Mouse (Mus musculus): ENCODE measurements around the gene Olfr688.

GRCm38 (mm10) chr7:105247671-105248070 is 40.2 kb upstream of the Olfr688 start:
- TF ChIP-seq GATA1 (IDR thresholded peaks at IDR 0.05; ENCODE audit: low read length) (no peak), TAL1 (IDR thresholded peaks at IDR 0.05; ENCODE audit: low read length) (no peak)

Data from erythroblast, embryonic 14.5 days (primary cell).